Mouse (Mus musculus): ENCODE data around the gene Rasal3. TPM values are rescaled to one million over a fixed set of nuclear protein-coding genes. Genes with fewer than 3 reads are reported as not detected.

The Rasal3 gene
- polyA plus RNA-seq, 1 experiment from 2014 or later = 0.54 TPM

DNA sequence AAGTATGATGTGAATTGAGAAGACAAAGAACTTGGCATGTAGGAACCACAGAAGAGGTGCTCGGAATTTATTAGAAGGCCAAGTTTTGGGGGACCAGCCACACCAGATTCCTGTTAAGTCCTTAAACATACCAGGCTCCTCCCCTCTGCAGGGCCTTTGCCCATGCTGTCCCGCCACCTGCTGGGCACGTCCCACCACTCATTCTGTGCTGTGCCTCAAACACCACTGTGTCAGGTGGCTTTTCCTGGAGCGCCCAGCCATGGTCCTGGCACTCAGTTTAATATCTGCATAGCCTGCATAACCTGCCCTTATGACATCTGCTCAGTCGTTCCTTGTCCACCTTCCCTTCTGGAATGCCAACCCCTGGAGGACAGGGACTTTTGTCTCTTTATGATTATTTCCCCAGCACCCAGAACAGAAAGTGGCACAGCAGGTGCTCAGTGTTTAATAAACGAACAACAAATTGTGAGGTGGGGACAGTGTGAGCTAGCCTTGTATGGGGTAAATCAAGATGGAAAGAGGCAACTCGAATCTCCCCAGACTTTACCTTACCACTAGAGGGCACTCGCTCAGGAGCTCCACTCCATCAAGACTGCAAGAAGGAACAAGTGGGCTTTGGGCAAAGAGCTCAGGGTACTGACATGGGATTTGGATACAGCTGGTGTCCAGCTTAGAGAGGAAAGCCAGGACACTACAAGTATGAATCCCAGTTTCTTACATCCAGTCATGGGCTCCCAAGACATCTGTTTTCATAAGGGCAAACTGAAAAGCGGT, 16.5 kb downstream of the Rasal3 start:
- no peak overlapping the region for H3K9ac ChIP-seq
- no peaks in the 10 kb centered on the region for H3K9me3 ChIP-seq
- no peak overlapping the region for H3K4me2 ChIP-seq
- peaks cover 15% of the 10 kb centered on the region for H3K27me3 ChIP-seq (replicated peaks)
- H3K36me3 ChIP-seq (replicated peaks) = peaks cover 30% of the 10 kb centered on the region; the same call in 1 of the 2 replicates
- 78% methylated on average over 9 of the region's 9 CpGs for WGBS
- peaks cover 20% of the 10 kb centered on the region for H3K4me1 ChIP-seq
- H3K27ac ChIP-seq = no peak overlapping the region
- H3K4me3 ChIP-seq = no peak overlapping the region
- no peak for ATAC-seq (replicated peaks)

GRCm38 (mm10) chr17:32383661-32384060, 19.7 kb downstream of the Rasal3 start:
- H3K9me3 ChIP-seq = no peaks in the 10 kb centered on the region
- peaks cover 20% of the 10 kb centered on the region for H3K4me1 ChIP-seq
- H3K36me3 ChIP-seq (replicated peaks) = peaks cover 33% of the 10 kb centered on the region
- H3K27ac ChIP-seq = no peak overlapping the region
- H3K4me3 ChIP-seq = no peak overlapping the region
- H3K4me2 ChIP-seq = no peak overlapping the region
- no peak overlapping the region for H3K9ac ChIP-seq
- no peak for ATAC-seq (replicated peaks)
- WGBS = 84% methylated on average over 5 of the region's 5 CpGs
- no peaks in the 10 kb centered on the region for H3K27me3 ChIP-seq (replicated peaks)

GRCm38 (mm10) chr17:32382576-32382975, 20.8 kb downstream of the Rasal3 start:
- Histone ChIP-seq H3K9me3 (no peaks in the 10 kb centered on the region), H3K9ac (no peak overlapping the region), H3K27ac (no peak overlapping the region), H3K4me2 (no peak overlapping the region), H3K4me1 (peaks cover 10% of the 10 kb centered on the region), H3K4me3 (no peak overlapping the region), H3K27me3 (replicated peaks) (no peaks in the 10 kb centered on the region), H3K36me3 (replicated peaks) (peaks cover 35% of the 10 kb centered on the region)
- 84% methylated on average over 7 of the region's 7 CpGs for WGBS
- ATAC-seq (replicated peaks) = no peak

GRCm38 (mm10) chr17:32378786-32379185, 24.6 kb downstream of the Rasal3 start:
- WGBS = 77% methylated on average over 2 of the region's 2 CpGs
- Histone ChIP-seq H3K4me1 (no peaks in the 10 kb centered on the region), H3K27me3 (replicated peaks) (no peaks in the 10 kb centered on the region), H3K4me3 (no peak overlapping the region), H3K9ac (no peak overlapping the region), H3K36me3 (replicated peaks) (peaks cover 30% of the 10 kb centered on the region), H3K4me2 (no peak overlapping the region), H3K9me3 (no peaks in the 10 kb centered on the region), H3K27ac (no peak overlapping the region)
- ATAC-seq (replicated peaks) = no peak

- 81% methylated on average over 9 of the region's 9 CpGs for WGBS
- H3K4me1 ChIP-seq = no peaks in the 10 kb centered on the region
These were observed 26.2 kb downstream of the Rasal3 start for GRCm38 (mm10) chr17:32377137-32377536.

DNA sequence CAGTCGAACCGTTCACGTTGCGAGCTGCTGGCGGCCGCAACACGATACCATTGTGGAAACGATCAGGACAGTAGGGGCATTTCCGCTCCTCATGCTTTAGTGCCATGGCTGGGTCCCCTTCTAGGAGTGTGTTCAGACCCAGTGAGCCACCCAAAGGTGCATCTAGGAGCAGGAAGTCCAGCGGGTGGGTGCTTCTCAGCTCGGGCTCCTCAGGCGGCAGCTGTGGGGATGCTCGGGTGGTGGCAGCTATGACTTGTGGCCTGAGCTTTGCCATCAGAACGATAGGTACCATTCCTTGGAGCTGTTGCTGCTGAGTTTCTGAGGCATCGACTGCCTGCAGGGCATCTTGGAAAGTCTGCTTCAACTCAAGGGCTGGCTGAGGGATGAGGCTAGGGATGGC, 26.9 kb downstream of the Rasal3 start:
- no peak overlapping the region for H3K27ac ChIP-seq
- no peak overlapping the region for H3K4me3 ChIP-seq
- H3K27me3 ChIP-seq (replicated peaks) = no peaks in the 10 kb centered on the region
- no peaks in the 10 kb centered on the region for H3K9me3 ChIP-seq
- WGBS = 91% methylated on average over 15 of the region's 15 CpGs
- no peak overlapping the region for H3K4me2 ChIP-seq
- ATAC-seq (replicated peaks) = no peak
- peaks cover 15% of the 10 kb centered on the region for H3K36me3 ChIP-seq (replicated peaks)
- no peak overlapping the region for H3K9ac ChIP-seq
- no peaks in the 10 kb centered on the region for H3K4me1 ChIP-seq

More at GRCm38 (mm10) chr17:32377137-32377536, 26.2 kb downstream of the Rasal3 start:
- Histone ChIP-seq H3K9ac (no peak overlapping the region), H3K27ac (no peak overlapping the region), H3K27me3 (replicated peaks) (no peaks in the 10 kb centered on the region), H3K4me2 (no peak overlapping the region), H3K36me3 (replicated peaks) (peaks cover 17% of the 10 kb centered on the region), H3K4me3 (no peak overlapping the region), H3K9me3 (no peaks in the 10 kb centered on the region)
- ATAC-seq (replicated peaks) = no peak

DNA sequence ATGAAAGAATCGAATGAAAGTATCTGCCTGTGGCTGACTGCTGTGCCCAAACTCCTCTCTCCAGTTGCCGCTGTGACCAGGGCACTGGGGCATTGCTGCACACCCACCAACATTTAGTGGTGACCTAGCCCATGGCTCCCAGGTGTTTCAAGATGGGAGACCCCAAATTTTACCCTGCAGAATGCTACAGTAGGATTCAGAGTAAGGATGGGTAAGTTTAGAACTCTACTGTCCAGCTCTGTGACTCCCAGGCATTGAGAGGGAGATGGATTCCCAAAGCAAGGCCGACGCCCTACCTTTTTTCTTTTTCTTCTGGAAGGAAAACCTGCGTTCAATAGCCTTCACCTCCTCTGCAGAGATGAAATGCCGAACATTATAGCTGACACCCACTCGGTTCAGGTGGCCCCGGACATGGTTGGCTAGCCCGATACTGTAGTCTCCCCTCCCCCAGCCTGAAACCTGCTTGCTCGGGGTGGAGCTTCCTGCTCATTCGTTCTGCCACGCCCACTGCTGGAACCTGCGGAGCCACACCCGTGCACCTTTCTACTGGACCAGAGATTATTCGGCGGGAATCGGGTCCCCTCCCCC, 34.3 kb downstream of the Rasal3 start:
- no peak for ATAC-seq (replicated peaks)

DNA sequence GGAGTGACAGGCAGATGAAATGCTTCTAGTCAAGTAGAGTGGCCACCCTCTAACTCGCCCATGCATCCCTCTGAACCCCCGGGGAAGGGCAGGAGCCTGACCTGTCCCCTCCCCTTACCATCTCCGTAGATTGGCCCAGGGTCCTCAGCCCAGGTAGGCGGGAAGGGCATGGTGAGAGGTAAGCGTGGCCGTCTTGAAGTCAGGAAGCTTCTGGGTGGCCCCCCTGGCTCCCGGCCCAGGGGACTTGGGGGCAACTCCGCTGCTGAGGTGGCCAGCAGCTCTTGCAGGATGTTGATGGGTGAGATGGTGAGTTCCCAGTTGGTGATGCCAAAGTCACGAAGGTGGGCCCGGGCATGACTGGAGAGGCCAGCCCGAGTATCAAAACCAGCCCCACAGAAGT, 35.7 kb downstream of the Rasal3 start:
- H3K9me3 ChIP-seq = no peaks in the 10 kb centered on the region
- no peak overlapping the region for H3K4me3 ChIP-seq

More for the DNA sequence above, 34.3 kb downstream of the Rasal3 start:
- H3K4me1 ChIP-seq = peaks cover 7% of the 10 kb centered on the region; the same call in 1 of the 2 replicates
- H3K4me2 ChIP-seq = peak overlapping the region; percentile 26; the same call in 1 of the 2 replicates
- peaks cover 9% of the 10 kb centered on the region; the same call in 1 of the 2 replicates for H3K36me3 ChIP-seq (replicated peaks)
- H3K27ac ChIP-seq = no peak overlapping the region
- H3K9ac ChIP-seq = no peak overlapping the region
- H3K4me3 ChIP-seq = no peak overlapping the region
- H3K27me3 ChIP-seq (replicated peaks) = no peaks in the 10 kb centered on the region
- WGBS = 23% methylated on average over 13 of the region's 17 CpGs
- no peaks in the 10 kb centered on the region for H3K9me3 ChIP-seq

GRCm38 (mm10) chr17:32365296-32365695, 38.1 kb downstream of the Rasal3 start:
- peaks cover 28% of the 10 kb centered on the region for H3K4me1 ChIP-seq
- no peak for ATAC-seq (replicated peaks)
- H3K9ac ChIP-seq = no peak overlapping the region
- no peak overlapping the region for H3K4me2 ChIP-seq
- no peaks in the 10 kb centered on the region for H3K9me3 ChIP-seq
- no peak overlapping the region for H3K27ac ChIP-seq
- H3K27me3 ChIP-seq (replicated peaks) = no peaks in the 10 kb centered on the region
- no peak overlapping the region for H3K4me3 ChIP-seq
- 83% methylated on average over 1 of the region's 1 CpGs for WGBS
- H3K36me3 ChIP-seq (replicated peaks) = peaks cover 16% of the 10 kb centered on the region

More for the DNA sequence above, 35.7 kb downstream of the Rasal3 start:
- no peak overlapping the region for H3K9ac ChIP-seq
- no peak overlapping the region for H3K27ac ChIP-seq
- H3K4me1 ChIP-seq = peaks cover 16% of the 10 kb centered on the region
- no peaks in the 10 kb centered on the region for H3K27me3 ChIP-seq (replicated peaks)
- H3K4me2 ChIP-seq = no peak overlapping the region
- ATAC-seq (replicated peaks) = no peak
- peaks cover 9% of the 10 kb centered on the region; the same call in 1 of the 2 replicates for H3K36me3 ChIP-seq (replicated peaks)
- whole genome bisulfite sequencing = 93% methylated on average over 11 of the region's 11 CpGs

DNA sequence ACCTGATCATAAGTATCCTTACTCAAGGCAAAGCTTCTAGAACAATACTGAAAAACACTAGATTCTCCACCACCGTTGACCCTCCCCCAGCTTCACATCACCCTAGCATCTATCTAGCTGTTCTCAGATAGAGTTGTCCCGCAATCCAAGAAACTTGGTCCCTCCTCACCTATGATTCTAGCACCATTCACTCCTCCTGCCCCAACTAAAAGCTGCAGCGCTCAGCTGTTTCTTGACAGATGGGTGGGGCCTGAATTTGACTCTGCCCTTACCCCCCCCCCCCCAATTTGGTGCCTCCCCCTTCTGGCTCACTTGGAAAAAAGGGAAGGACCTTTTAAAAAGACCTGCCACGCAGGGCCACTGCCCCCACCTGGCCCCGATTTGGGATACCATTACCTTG, 38.5 kb downstream of the Rasal3 start:
- Histone ChIP-seq H3K4me1 (peaks cover 28% of the 10 kb centered on the region), H3K27me3 (replicated peaks) (no peaks in the 10 kb centered on the region), H3K27ac (peak overlapping the region; percentile 77), H3K9me3 (no peaks in the 10 kb centered on the region), H3K4me3 (peak overlapping the region; percentile 84), H3K4me2 (peak overlapping the region; percentile 64), H3K9ac (peak overlapping the region; percentile 90; the same call in 1 of the 2 replicates), H3K36me3 (replicated peaks) (peaks cover 20% of the 10 kb centered on the region)
- peak; percentile 59 for ATAC-seq (replicated peaks)
- WGBS = 59% methylated on average over 5 of the region's 5 CpGs

GRCm38 (mm10) chr17:32364331-32364730, 39.1 kb downstream of the Rasal3 start:
- Histone ChIP-seq H3K4me3 (peak overlapping the region; percentile 84), H3K9ac (peak overlapping the region; percentile 90), H3K27me3 (replicated peaks) (no peaks in the 10 kb centered on the region), H3K4me2 (peak overlapping the region; percentile 64), H3K27ac (peak overlapping the region; percentile 77), H3K9me3 (no peaks in the 10 kb centered on the region), H3K4me1 (peaks cover 28% of the 10 kb centered on the region), H3K36me3 (replicated peaks) (peaks cover 26% of the 10 kb centered on the region)
- under 1% methylated on average over 42 of the region's 47 CpGs for WGBS
- peak; percentile 93 for ATAC-seq (replicated peaks)

- Histone ChIP-seq H3K4me2 (peak overlapping the region; percentile 64), H3K27ac (peak overlapping the region; percentile 77), H3K27me3 (replicated peaks) (no peaks in the 10 kb centered on the region), H3K4me1 (peaks cover 28% of the 10 kb centered on the region), H3K9ac (peak overlapping the region; percentile 90), H3K36me3 (replicated peaks) (peaks cover 30% of the 10 kb centered on the region), H3K4me3 (peak overlapping the region; percentile 84), H3K9me3 (no peaks in the 10 kb centered on the region)
- WGBS = 0% methylated on average over 50 of the region's 50 CpGs
- peak; percentile 42 for ATAC-seq (replicated peaks)
These were observed 39.5 kb downstream of the Rasal3 start for GRCm38 (mm10) chr17:32363821-32364301.

Measured in midbrain, embryonic 15.5 days (tissue).